Mouse (Mus musculus) lung, embryonic 16.5 days (tissue): ENCODE measurements around the gene Smad6. TPM values are rescaled to one million over a fixed set of nuclear protein-coding genes. Genes with fewer than 3 reads are reported as not detected.
A peak's percentile ranks its signal among the peaks of the same experiment; 100 is the strongest.

Source experiments
- ATAC-seq: fragments of 200-750 bp; cut with Nextera tagmentation; 2 replicates; pipeline ENCODE4 v1.8.0; 2017; ENCODE audit warnings: low read depth, mild to moderate bottlenecking, moderate library complexity
- H3K27ac ChIP-seq: fragments of 300-500 bp; sonication (generic); 2 replicates; pipeline ENCODE4 v1.5.1; 2014; ENCODE audit warnings: mild to moderate bottlenecking, control low read depth, low read length
- H3K27me3 ChIP-seq: fragments of 300-500 bp; sonication (generic); 2 replicates; pipeline ENCODE4 v1.6.1; 2014; ENCODE audit warnings: low read depth, low read length, mixed read lengths; ENCODE audit not compliant: control insufficient read depth, insufficient read depth
- H3K36me3 ChIP-seq: fragments of 300-500 bp; sonication (generic); 2 replicates; pipeline ENCODE4 v1.6.1; 2014; ENCODE audit warnings: low read length; ENCODE audit not compliant: control insufficient read depth, insufficient read depth
- H3K4me1 ChIP-seq: fragments of 300-500 bp; sonication (generic); replicated peaks from 2 replicates; pipeline ENCODE4 v1.6.1; 2014; ENCODE audit warnings: low read length, mixed read lengths; ENCODE audit not compliant: control insufficient read depth, insufficient read depth
- H3K4me2 ChIP-seq: fragments of 300-500 bp; sonication (generic); 2 replicates; pipeline ENCODE4 v1.6.1; 2014; ENCODE audit warnings: low read depth, low read length, control low read depth
- H3K4me3 ChIP-seq: fragments of 300-500 bp; sonication (generic); 2 replicates; pipeline ENCODE4 v1.5.1; 2014; ENCODE audit warnings: mild to moderate bottlenecking, low read length, control low read depth
- H3K9ac ChIP-seq: fragments of 300-500 bp; sonication (generic); 2 replicates; pipeline ENCODE4 v1.6.1; 2014; ENCODE audit warnings: low read length, control low read depth
- H3K9me3 ChIP-seq: fragments of 300-500 bp; sonication (generic); 2 replicates; pipeline ENCODE4 v1.6.1; 2016; ENCODE audit warnings: low read length; ENCODE audit not compliant: control insufficient read depth
- WGBS: fragments of 180-500 bp; shearing (Covaris S2); extraction: QIAGEN DNeasy Blood & Tissue Kit; methylation state at CpG from one replicate; pipeline ENCODE4 v1.1.7; 2014; 5-methylcytosine and 5-hydroxymethylcytosine counted together
- polyA plus RNA-seq: library from polyadenylated mRNA; unstranded; fragments of >200 nt; fragmentation: Nextera tagmentation; extraction: Ambion mirVana; gene quantifications from 2 replicates; pipeline ENCODE4 v1.2.1, GENCODE M21; 2015

Gene Smad6
- polyA plus RNA-seq, 1 experiment from 2014 or later: 8.6 TPM

GRCm38 (mm10) chr9:63949393-63949792, 72.5 kb downstream of the Smad6 start:
- no peak overlapping the region for H3K9ac ChIP-seq
- H3K27ac ChIP-seq: no peak overlapping the region
- H3K9me3 ChIP-seq: no peaks in the 10 kb centered on the region
- WGBS: 49% methylated on average over 4 of the region's 4 CpGs
- H3K27me3 ChIP-seq: no peaks in the 10 kb centered on the region
- H3K36me3 ChIP-seq: peaks cover 14% of the 10 kb centered on the region
- H3K4me2 ChIP-seq: no peak overlapping the region
- ATAC-seq: 0 out of 2 replicates have a peak, but pooled peaks have one; percentile 1
- peaks cover 11% of the 10 kb centered on the region for H3K4me1 ChIP-seq
- no peak overlapping the region for H3K4me3 ChIP-seq

GRCm38 (mm10) chr9:63942608-63942982, 79.3 kb downstream of the Smad6 start:
- Histone ChIP-seq H3K4me3 (no peak overlapping the region), H3K9me3 (no peaks in the 10 kb centered on the region), H3K27me3 (no peaks in the 10 kb centered on the region), H3K36me3 (no peaks in the 10 kb centered on the region), H3K9ac (no peak overlapping the region), H3K4me2 (no peak overlapping the region), H3K27ac (peak overlapping the region; percentile 57; the same call in 1 of the 2 replicates), H3K4me1 (peaks cover 17% of the 10 kb centered on the region)
- peak; percentile 38; the same call in 1 of the 2 replicates for ATAC-seq
- WGBS: 66% methylated on average over 2 of the region's 2 CpGs

DNA sequence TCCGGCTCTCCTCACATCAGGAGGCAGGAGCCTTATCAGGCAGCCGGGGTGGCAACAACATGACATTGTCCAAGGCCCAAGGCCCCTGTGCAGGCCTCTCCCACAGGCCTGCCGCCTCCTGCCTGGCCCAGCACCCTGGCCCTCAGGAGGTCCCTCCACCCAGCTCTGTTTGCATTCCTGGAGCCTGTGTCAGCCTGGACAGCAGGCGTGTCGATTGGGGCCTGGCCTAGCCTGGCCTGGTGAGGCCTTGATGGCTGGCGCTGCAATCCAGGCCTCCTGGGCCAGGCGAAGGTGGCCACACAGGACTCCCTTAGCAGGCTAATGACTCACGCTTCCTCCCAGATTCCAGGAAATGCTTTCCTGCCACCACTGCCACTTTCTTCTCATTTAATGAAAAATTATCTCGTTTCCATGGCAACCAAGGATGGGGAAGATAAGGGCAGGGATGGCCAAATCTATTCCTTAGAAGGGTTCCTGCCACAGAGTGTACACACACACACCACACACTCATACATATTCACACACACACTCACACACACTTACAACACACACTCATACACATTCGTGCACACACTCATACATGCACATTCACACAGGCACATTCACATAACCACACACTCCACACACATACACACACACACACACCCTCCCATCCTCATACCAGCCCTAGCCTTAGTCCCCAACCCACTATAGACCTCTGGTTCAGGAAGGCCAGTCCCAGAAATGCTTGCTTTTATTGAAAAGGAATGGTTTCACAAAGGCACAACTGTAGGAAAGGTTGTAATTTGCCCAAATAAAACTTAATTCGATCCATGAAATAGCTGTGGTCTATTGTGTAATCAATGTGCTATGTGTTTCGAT, 79.9 kb downstream of the Smad6 start:
- Histone ChIP-seq H3K4me2 (no peak overlapping the region), H3K27ac (peak overlapping the region; percentile 57), H3K9ac (peak overlapping the region; percentile 29), H3K9me3 (no peaks in the 10 kb centered on the region), H3K36me3 (no peaks in the 10 kb centered on the region), H3K27me3 (no peaks in the 10 kb centered on the region), H3K4me3 (no peak overlapping the region), H3K4me1 (peaks cover 21% of the 10 kb centered on the region)
- WGBS: 38% methylated on average over 12 of the region's 12 CpGs
- peak; percentile 85 for ATAC-seq

DNA sequence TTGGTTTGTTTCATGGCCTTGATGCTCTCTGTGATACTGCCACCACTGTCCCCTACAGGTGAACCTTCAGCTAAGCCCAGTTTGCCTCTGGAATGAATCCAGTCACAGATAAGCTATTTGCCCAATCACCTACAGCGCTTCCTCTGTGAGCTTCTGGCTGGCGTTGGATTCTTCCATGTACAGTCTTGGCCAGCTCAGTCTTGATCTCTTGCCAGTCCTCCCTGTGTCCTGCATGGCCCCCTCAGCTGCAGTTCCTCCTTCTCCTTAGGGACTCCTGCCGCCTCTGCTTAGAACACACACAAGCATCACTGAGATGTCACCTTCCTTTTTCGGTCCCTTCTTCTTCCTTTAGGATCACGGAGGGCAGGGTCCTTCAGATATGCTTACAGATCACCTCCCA, 85.6 kb downstream of the Smad6 start:
- Histone ChIP-seq H3K4me3 (no peak overlapping the region), H3K4me2 (no peak overlapping the region), H3K9me3 (no peaks in the 10 kb centered on the region), H3K27ac (no peak overlapping the region), H3K9ac (no peak overlapping the region), H3K27me3 (no peaks in the 10 kb centered on the region), H3K4me1 (peaks cover 13% of the 10 kb centered on the region), H3K36me3 (no peaks in the 10 kb centered on the region)
- WGBS: 59% methylated on average over 5 of the region's 5 CpGs
- ATAC-seq: no peak

GRCm38 (mm10) chr9:63933068-63933467, 88.8 kb downstream of the Smad6 start:
- WGBS: 43% methylated on average over 5 of the region's 5 CpGs
- Histone ChIP-seq H3K9me3 (no peaks in the 10 kb centered on the region), H3K27ac (no peak overlapping the region), H3K4me1 (peaks cover 13% of the 10 kb centered on the region), H3K4me2 (no peak overlapping the region), H3K36me3 (no peaks in the 10 kb centered on the region), H3K4me3 (no peak overlapping the region), H3K9ac (no peak overlapping the region), H3K27me3 (no peaks in the 10 kb centered on the region)
- no peak for ATAC-seq

- peak overlapping the region; percentile 60 for H3K9ac ChIP-seq
- H3K27me3 ChIP-seq: no peaks in the 10 kb centered on the region
- peak overlapping the region; percentile 58 for H3K4me2 ChIP-seq
- peaks cover 28% of the 10 kb centered on the region for H3K4me1 ChIP-seq
- WGBS: 2% methylated on average over 34 of the region's 34 CpGs
- peak; percentile 63 for ATAC-seq
- peak overlapping the region; percentile 34 for H3K4me3 ChIP-seq
- no peak overlapping the region; the same call in none of the 2 replicates for H3K27ac ChIP-seq
- no peaks in the 10 kb centered on the region for H3K9me3 ChIP-seq
- H3K36me3 ChIP-seq: no peaks in the 10 kb centered on the region
Measured at GRCm38 (mm10) chr9:63927340-63928049, 94.4 kb downstream of the Smad6 start.

DNA sequence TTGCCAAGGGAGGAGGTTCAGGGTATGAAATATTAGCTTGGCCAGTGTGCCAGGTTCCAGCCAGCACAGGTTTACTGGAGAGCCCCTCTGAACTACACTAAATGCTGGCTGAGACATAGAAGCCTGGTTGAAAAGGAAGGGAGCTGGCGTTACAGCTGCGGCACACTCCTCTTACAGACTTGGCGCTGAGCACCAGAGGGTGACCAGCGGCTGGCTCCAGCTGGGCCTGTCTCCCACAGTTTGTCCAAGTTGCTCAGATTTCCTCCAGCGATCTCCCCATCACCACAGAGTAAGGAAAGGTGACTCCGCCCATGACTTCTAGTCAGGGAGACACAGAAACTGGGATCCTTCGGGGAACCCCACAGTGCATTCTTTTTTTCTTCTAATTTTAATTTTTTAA, 95.5 kb downstream of the Smad6 start:
- WGBS: 51% methylated on average over 7 of the region's 7 CpGs
- Histone ChIP-seq H3K9me3 (no peaks in the 10 kb centered on the region), H3K4me2 (no peak overlapping the region), H3K9ac (no peak overlapping the region), H3K4me3 (no peak overlapping the region), H3K36me3 (no peaks in the 10 kb centered on the region), H3K4me1 (peaks cover 28% of the 10 kb centered on the region), H3K27me3 (no peaks in the 10 kb centered on the region), H3K27ac (no peak overlapping the region)
- peak; percentile 54 for ATAC-seq

DNA sequence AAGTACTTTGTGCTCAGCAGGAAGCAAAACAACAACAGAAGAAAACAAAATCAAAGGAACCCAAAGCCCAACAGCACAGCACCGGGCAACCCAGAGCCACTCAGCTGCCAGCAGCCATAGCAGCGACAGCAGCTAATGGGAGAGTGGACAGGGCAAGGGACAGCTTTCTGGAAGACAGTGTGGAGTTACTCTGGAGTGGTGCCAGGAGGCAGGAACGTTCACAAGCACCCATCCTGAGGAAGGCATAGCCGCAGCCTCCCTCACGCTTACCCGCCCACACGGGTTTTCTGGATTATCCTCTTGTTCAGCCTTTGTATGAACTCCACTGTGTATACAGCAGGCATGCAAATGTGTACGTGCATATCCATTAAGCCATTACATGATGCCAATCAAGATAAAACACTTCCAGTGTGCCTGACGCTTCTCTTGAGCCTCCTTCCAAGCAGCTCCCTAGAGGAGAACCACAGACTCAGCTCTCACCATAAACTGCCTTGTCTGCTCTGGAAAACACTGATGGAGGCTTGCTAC, 98.6 kb downstream of the Smad6 start:
- H3K36me3 ChIP-seq: no peaks in the 10 kb centered on the region
- ATAC-seq: no peak
- peaks cover 33% of the 10 kb centered on the region for H3K4me1 ChIP-seq

GRCm38 (mm10) chr9:63919708-63920107, 102.2 kb downstream of the Smad6 start:
- no peak for ATAC-seq
- Histone ChIP-seq H3K27me3 (no peaks in the 10 kb centered on the region), H3K4me3 (no peak overlapping the region), H3K36me3 (no peaks in the 10 kb centered on the region), H3K27ac (no peak overlapping the region), H3K4me2 (no peak overlapping the region), H3K9ac (no peak overlapping the region), H3K9me3 (no peaks in the 10 kb centered on the region), H3K4me1 (peaks cover 38% of the 10 kb centered on the region)
- 55% methylated on average over 3 of the region's 3 CpGs for WGBS

More for the DNA sequence above, 98.6 kb downstream of the Smad6 start:
- Histone ChIP-seq H3K9ac (no peak overlapping the region), H3K27ac (no peak overlapping the region), H3K4me3 (no peak overlapping the region), H3K9me3 (no peaks in the 10 kb centered on the region), H3K4me2 (no peak overlapping the region), H3K27me3 (no peaks in the 10 kb centered on the region)
- 34% methylated on average over 9 of the region's 9 CpGs for WGBS
